Mouse (Mus musculus) lung, adult 2 months (tissue): ENCODE results near the gene Dclre1b. TPM values are rescaled to one million over a fixed set of nuclear protein-coding genes. Genes with fewer than 3 reads are reported as not detected.
"Not testable (repeated sequence)": the region's sequence is repeated elsewhere in the genome, so short reads cannot be mapped to it uniquely, and the experiment has no call there.

Source experiments
- DNase-seq: peaks from one replicate; pipeline ENCODE4 v3.0.0; 2022
- H3K4me1 ChIP-seq: fragments of 200-500 bp; 2 replicates; pipeline ENCODE4 v1.6.1; 2011; ENCODE audit warnings: low read length; ENCODE audit not compliant: control insufficient read depth, insufficient read depth
- H3K4me3 ChIP-seq: fragments of 200-500 bp; replicated peaks from 2 replicates; pipeline ENCODE3; 2011; ENCODE audit warnings: low read depth, mild to moderate bottlenecking, control low read depth, low read length; ENCODE audit errors: extremely low read depth
- CTCF ChIP-seq: fragments of 200-500 bp; IDR thresholded peaks from 2 replicates; pipeline ENCODE4 v1.5.1; 2011; ENCODE audit warnings: mild to moderate bottlenecking, low read length, control low read depth; ENCODE audit not compliant: insufficient read depth
- POLR2A ChIP-seq: fragments of 200-500 bp; IDR thresholded peaks from 2 replicates; pipeline ENCODE4 v1.6.1; 2011; ENCODE audit warnings: low read depth, mild to moderate bottlenecking, control low read depth, low read length, borderline replicate concordance; ENCODE audit errors: extremely low read depth
- WGBS: fragments of 180-500 bp; shearing (Covaris S2); methylation state at CpG from one replicate; pipeline ENCODE4 v1.1.7; 2018; 5-methylcytosine and 5-hydroxymethylcytosine counted together
- polyA plus RNA-seq: library from polyadenylated mRNA; depleted of rRNA; stranded (reverse); fragments of >200 nt; gene quantifications from 2 replicates; pipeline ENCODE4 v1.2.3, GENCODE M21; 2012; rRNA removed

The Dclre1b gene
- 13.5 and 14.0 TPM in 2 replicates for polyA plus RNA-seq

DNA sequence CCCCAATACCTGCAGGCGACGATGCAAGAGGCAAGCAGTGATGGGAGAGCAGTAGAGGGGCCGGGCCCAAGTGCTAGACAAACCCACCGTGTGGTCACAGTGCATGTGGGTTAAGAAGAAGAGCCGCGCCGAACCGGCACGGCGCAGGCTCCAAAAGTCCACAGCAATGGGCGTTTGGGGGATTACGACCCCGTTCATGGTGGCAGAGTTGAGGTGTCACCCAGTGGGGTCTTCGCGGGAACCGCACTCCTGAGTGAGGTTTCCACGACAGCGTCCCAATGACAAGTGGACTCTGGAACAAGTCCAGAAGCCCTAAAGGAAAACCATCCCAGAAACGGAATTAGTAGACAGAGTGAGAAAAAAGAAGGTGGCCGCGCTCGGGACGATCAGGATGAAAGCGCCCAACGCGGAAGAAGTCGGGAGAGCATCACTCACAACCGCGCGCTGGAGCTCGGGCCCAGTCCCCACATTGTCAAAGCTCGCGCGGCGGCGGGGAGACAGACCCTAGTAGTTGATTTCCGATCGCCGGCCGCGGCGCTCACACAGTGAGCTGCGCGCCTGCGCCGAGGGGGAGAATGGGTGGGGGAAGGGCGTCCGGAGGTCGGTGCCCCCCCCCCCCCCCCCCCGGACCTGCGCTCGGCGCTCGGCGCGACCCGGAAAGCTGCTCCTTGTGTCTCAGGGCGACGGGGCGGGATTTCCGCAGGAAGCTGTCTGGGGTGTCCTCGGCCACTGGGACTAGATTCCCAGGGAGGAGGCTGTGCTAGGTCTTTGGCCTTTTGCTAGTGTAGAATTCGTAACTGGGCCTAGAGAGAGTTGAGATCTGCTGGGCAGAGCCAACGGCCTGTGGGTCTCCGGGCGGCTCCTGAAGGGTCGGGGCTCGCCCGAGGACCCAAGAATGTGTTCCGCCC, at the start of gene Dclre1b, which contains the start of the genes Ap4b1 and Gm43064:
Dclre1b (minus strand) TSS at position 554 of the 908 bp plus-strand sequence.
Ap4b1 (plus strand) TSS at position 630 of the 908 bp plus-strand sequence.
Gm43064 (plus strand) TSS at position 683 of the 908 bp plus-strand sequence.
- TF ChIP-seq POLR2A (peak; percentile 89), CTCF (no peak)
- Histone ChIP-seq H3K4me3 (peak within 1 kb of the TSS; percentile 79), H3K4me1 (no peaks in the 10 kb centered on the region; the same call in 1 of the 2 replicates)
- under 1% methylated on average over 70 of the region's 70 CpGs for WGBS
- DNase-seq: peak; percentile 83

DNA sequence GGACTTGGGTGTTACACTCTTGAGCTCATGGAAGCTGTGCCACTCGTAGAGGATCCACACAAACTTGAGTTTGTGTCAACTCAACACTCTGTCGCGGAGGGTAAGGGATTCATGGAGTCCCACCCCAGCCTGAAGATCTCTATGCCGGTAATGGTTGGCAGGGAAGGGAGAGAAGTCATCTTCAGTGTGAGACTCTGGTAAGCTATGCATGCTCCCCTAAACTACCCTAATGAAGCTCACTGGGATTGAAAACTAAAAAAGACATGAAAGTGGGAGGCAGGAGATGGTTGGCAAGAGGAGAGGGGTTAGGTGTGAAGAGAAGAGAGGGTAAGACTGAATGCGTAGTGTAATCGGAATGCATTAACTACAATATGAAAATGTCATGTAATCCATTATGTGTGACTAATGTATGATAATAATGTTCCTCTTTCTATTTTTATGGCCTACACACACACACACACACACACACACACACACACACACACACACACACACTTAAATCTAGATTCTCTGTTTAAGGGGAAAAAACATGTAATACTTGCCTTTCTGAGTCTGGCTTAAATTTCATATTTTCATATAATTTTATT, 48.8 kb upstream of the Dclre1b start:
- Histone ChIP-seq H3K4me1 (no peaks in the 10 kb centered on the region; the same call in 1 of the 2 replicates), H3K4me3 (no peak overlapping the region)
- TF ChIP-seq POLR2A: no peak
- no peak for TF ChIP-seq CTCF
- no peak for DNase-seq
- 82% methylated on average over 6 of the region's 6 CpGs for WGBS

- no peak for DNase-seq
- Histone ChIP-seq H3K4me3 (no peak overlapping the region), H3K4me1 (no peaks in the 10 kb centered on the region; the same call in none of the 2 replicates)
- TF ChIP-seq CTCF (no peak), POLR2A (no peak)
- 86% methylated on average over 7 of the region's 7 CpGs for WGBS
Measured at GRCm38 (mm10) chr3:103857036-103857805, 48.0 kb upstream of the Dclre1b start.

GRCm38 (mm10) chr3:103853804-103854203, 44.6 kb upstream of the Dclre1b start:
- no peak for DNase-seq
- Histone ChIP-seq H3K4me1 (no peaks in the 10 kb centered on the region; the same call in 1 of the 2 replicates), H3K4me3 (no peak overlapping the region)
- no peak for TF ChIP-seq CTCF
- no peak for TF ChIP-seq POLR2A
- 56% methylated on average over 8 of the region's 8 CpGs for WGBS

DNA sequence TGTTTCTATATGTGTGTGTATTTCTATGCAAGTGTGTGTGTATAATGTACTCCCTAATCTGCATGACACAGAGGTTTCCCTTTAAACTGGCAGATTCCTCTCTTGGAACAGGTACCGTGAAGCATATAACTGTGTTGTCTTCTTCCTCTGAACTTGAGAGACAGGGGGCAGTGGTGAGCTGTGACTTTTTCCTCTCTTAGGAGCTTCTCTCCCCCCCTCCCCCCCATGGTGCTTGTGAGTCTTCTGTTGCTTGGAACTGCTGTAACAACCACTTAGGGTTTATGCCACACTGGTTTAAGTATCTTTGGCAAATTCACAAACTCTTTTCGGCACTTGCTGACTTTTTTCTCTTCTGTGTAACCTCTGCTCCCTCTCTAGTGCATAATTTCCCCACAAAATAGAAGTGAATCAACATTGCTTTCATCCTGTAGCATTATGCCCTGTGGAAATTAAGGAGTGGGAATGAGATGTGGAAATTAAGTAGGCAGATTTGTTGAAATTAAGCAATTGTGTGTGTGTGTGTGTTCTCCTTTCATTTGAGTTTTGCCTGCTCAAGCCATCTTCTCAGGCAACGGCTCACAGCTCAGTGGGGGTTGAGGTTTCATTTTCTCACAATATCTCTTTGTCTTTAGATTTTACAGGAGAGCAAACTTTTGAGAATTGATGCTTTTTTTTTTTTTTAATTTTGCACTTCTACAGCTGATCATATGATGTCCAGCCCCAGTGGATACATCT, 43.5 kb upstream of the Dclre1b start:
- 40% methylated on average over 3 of the region's 3 CpGs for WGBS
- DNase-seq: peak; percentile 34
- no peak for TF ChIP-seq POLR2A
- TF ChIP-seq CTCF: peak; percentile 23; the same call in 1 of the 2 replicates
- Histone ChIP-seq H3K4me3 (peak overlapping the region; percentile 22), H3K4me1 (no peaks in the 10 kb centered on the region; the same call in 1 of the 2 replicates)

DNA sequence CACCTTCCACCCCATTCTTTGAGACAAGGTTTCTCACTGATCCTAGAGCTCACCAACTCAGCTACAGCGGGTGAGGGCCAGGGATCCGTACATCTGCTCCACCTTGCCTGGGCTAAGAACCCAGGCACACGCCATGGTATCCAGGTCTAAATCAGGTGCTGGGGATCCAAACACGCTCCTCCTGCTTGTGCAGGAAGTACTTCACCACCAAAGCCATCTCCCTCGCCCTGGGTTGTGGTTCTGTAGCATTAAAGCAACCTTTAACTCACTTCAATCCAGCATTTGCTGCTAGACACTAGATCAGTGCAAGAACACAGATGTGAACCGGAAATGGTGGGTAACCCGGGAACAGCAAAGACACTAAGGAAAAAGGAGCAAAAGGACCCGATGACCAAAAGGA, 42.6 kb upstream of the Dclre1b start:
- TF ChIP-seq POLR2A (no peak), CTCF (no peak)
- WGBS: 70% methylated on average over 8 of the region's 8 CpGs
- DNase-seq: no peak
- Histone ChIP-seq H3K4me3 (no peak overlapping the region), H3K4me1 (no peaks in the 10 kb centered on the region; the same call in 1 of the 2 replicates)

DNA sequence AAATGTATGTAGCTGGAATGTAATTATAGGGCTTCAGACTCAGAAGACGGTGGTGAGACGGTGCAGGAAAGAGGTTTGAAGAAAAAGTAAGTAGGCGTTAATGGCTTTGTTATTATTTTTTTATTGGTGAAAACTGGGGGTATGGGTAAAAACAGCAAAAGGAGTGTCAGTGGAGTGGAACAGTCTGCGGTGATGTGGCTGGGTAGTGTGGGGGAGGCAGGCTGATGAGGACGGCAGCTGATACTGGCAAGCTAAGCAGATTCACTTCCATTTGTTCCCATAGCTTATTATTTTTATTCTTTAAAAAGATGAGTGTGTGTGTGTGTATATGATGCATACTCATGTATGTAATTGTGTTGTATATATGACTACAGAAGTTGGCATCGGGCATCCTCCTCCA, 42.2 kb upstream of the Dclre1b start:
- TF ChIP-seq CTCF: no peak
- no peak for TF ChIP-seq POLR2A
- no peak for DNase-seq
- WGBS: 92% methylated on average over 6 of the region's 6 CpGs
- H3K4me1 ChIP-seq: no peaks in the 10 kb centered on the region; the same call in 1 of the 2 replicates
- H3K4me3 ChIP-seq: no peak overlapping the region

GRCm38 (mm10) chr3:103850644-103851363, 41.6 kb upstream of the Dclre1b start:
- TF ChIP-seq POLR2A (no peak), CTCF (no peak)
- DNase-seq: no peak
- Histone ChIP-seq H3K4me1 (no peaks in the 10 kb centered on the region; the same call in 1 of the 2 replicates), H3K4me3 (no peak overlapping the region)
- 64% methylated on average over 9 of the region's 9 CpGs for WGBS

- H3K4me1 ChIP-seq, H3K4me3 ChIP-seq, DNase-seq: not testable (repeated sequence)
- WGBS: 89% methylated on average over 7 of the region's 7 CpGs
Measured at GRCm38 (mm10) chr3:103840946-103841345, 31.7 kb upstream of the Dclre1b start.

DNA sequence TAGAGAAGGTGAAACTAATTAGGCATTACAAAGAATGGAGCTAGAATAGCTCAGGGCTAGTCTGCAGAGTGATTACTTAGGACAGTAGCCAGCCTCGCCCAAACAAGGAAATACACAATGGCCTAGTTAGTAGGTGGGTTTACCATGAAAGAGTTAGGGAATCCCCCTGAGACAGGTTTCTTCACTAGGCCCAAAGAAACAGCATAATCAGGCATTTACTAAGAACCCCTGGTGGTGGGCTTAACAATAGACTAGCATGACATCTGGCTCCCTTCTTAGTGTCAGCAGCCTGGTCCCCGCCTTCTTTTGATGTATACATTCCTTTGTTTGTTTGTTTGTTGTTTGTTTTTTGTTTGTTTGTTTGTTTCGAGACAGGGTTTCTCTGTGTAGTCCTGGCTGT, 31.0 kb upstream of the Dclre1b start:
- H3K4me1 ChIP-seq, DNase-seq, H3K4me3 ChIP-seq: not testable (repeated sequence)
- WGBS: 78% methylated on average over 3 of the region's 3 CpGs
